Mouse (Mus musculus): ENCODE measurements around the gene Rgs1.
A peak's percentile ranks its signal among the peaks of the same experiment; 100 is the strongest.

Gene Rgs1

DNA sequence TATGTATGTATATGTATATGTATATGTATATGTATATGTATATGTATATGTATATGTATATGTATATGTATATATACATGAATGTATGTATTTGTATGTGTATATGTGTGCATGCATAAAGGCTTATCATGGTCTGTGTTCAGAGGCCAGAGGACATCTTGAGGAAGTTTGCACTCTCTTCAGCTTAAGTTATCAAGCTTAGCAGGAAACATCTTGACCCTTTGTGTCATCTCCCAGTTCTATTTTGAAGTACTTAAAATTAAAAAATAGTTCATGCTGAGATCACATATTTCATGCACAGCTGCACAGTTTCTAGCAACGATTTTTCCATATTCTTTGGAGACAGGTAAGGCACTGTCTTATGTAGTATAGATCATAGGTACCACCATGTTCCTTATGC, 49.5 kb downstream of the Rgs1 start:
- DNase-seq (ENCODE audit: low read depth, low spot score): no peak

DNA sequence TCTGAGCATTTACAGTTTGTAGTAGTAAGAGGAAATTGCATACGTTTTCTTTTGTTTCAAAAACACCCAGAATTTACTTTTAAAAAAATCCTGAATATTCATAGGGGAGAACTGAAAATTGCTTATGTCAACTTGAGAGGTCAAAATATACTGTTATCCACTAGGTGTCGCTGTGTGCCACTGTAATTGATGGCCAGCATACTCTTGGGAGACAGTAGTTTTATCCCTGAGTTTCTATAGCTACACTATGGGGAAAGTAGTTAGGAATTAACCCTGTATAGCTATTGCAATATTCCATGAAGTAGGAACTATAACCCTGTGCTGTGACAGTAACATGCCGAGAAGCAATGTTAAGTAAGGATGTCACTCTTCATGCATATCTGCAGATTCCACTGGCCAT, 51.4 kb downstream of the Rgs1 start:
- DNase-seq (ENCODE audit: low read depth, low spot score): peak; percentile 55
